Mouse (Mus musculus) neural tube, embryonic 15.5 days (tissue): Measurements from ENCODE around the gene Kiss1r. TPM values are rescaled to one million over a fixed set of nuclear protein-coding genes. Genes with fewer than 3 reads are reported as not detected.

Source experiments
- ATAC-seq: fragments of 200-750 bp; cut with Nextera tagmentation; 2 replicates; pipeline ENCODE4 v1.8.0; 2017; ENCODE audit warnings: mild to moderate bottlenecking, moderate TSS enrichment, moderate library complexity; ENCODE audit not compliant: low FRiP score
- H3K27ac ChIP-seq: fragments of 300-500 bp; sonication (generic); replicated peaks from 2 replicates; pipeline ENCODE4 v1.5.1; 2015; ENCODE audit warnings: mild to moderate bottlenecking, inconsistent platforms
- H3K27me3 ChIP-seq: fragments of 300-500 bp; sonication (generic); replicated peaks from 2 replicates; pipeline ENCODE4 v1.6.1; 2015; ENCODE audit warnings: inconsistent platforms
- H3K36me3 ChIP-seq: fragments of 300-500 bp; sonication (generic); 2 replicates; pipeline ENCODE4 v1.6.1; 2015; ENCODE audit warnings: inconsistent platforms
- H3K4me1 ChIP-seq: fragments of 300-500 bp; sonication (generic); 2 replicates; pipeline ENCODE4 v1.6.1; 2015; ENCODE audit warnings: inconsistent platforms
- H3K4me2 ChIP-seq: fragments of 300-500 bp; sonication (generic); 2 replicates; pipeline ENCODE4 v1.6.1; 2015; ENCODE audit warnings: inconsistent platforms, mild to moderate bottlenecking, moderate library complexity
- H3K4me3 ChIP-seq: fragments of 300-500 bp; sonication (generic); replicated peaks from 2 replicates; pipeline ENCODE4 v1.5.1; 2015; ENCODE audit warnings: mild to moderate bottlenecking, inconsistent platforms
- H3K9ac ChIP-seq: fragments of 300-500 bp; sonication (generic); replicated peaks from 2 replicates; pipeline ENCODE4 v1.6.1; 2015; ENCODE audit warnings: mild to moderate bottlenecking, inconsistent platforms
- H3K9me3 ChIP-seq: fragments of 300-500 bp; sonication (generic); replicated peaks from 2 replicates; pipeline ENCODE4 v1.6.1; 2016; ENCODE audit warnings: inconsistent platforms
- WGBS: fragments of 180-500 bp; shearing (Covaris S2); methylation state at CpG from one replicate; pipeline ENCODE4 v1.1.7; 2015; ENCODE audit warnings: mixed read lengths; 5-methylcytosine and 5-hydroxymethylcytosine counted together
- polyA plus RNA-seq: library from polyadenylated mRNA; unstranded; fragments of >200 nt; fragmentation: Nextera tagmentation; extraction: Ambion mirVana; gene quantifications from 2 replicates; pipeline ENCODE4 v1.2.1, GENCODE M21; 2015

Gene Kiss1r
- polyA plus RNA-seq, 1 experiment from 2014 or later, result 2.8 TPM

GRCm38 (mm10) chr10:79917532-79918100 is 845 bp downstream of the Kiss1r start:
- Histone ChIP-seq H3K9ac (peak overlapping the region; percentile 98), H3K27ac (no peak overlapping the region), H3K9me3 (no peaks in the 10 kb centered on the region), H3K36me3 (0 out of 2 replicates have a peak, but pooled peaks cover under 1% of the 10 kb centered on the region), H3K27me3 (peaks cover 52% of the 10 kb centered on the region), H3K4me2 (peak overlapping the region; percentile 96), H3K4me1 (peaks cover 67% of the 10 kb centered on the region), H3K4me3 (peak overlapping the region; percentile 82)
- 61% methylated on average over 5 of the region's 5 CpGs for WGBS
- ATAC-seq, result no peak

GRCm38 (mm10) chr10:79918231-79919078 is 1.7 kb downstream of the Kiss1r start:
- 5% methylated on average over 33 of the region's 35 CpGs for WGBS
- H3K4me3 ChIP-seq, result peak overlapping the region; percentile 82; the same call in 1 of the 2 replicates
- peak overlapping the region; percentile 19 for H3K4me2 ChIP-seq
- no peak overlapping the region for H3K27ac ChIP-seq
- no peak for ATAC-seq
- no peak overlapping the region for H3K9ac ChIP-seq
- no peaks in the 10 kb centered on the region for H3K9me3 ChIP-seq
- H3K27me3 ChIP-seq, result peaks cover 60% of the 10 kb centered on the region
- H3K4me1 ChIP-seq, result peaks cover 67% of the 10 kb centered on the region
- H3K36me3 ChIP-seq, result no peaks in the 10 kb centered on the region

- no peak overlapping the region for H3K9ac ChIP-seq
- H3K4me1 ChIP-seq, result peaks cover 58% of the 10 kb centered on the region
- H3K27me3 ChIP-seq, result peaks cover 65% of the 10 kb centered on the region
- no peak for ATAC-seq
- WGBS, result 3% methylated on average over 21 of the region's 21 CpGs
- no peak overlapping the region for H3K27ac ChIP-seq
- peak overlapping the region; percentile 26; the same call in 1 of the 2 replicates for H3K4me2 ChIP-seq
- no peak overlapping the region for H3K4me3 ChIP-seq
- H3K36me3 ChIP-seq, result no peaks in the 10 kb centered on the region
- no peaks in the 10 kb centered on the region for H3K9me3 ChIP-seq
Observed at GRCm38 (mm10) chr10:79919251-79919849, 2.6 kb downstream of the Kiss1r start.

- H3K4me1 ChIP-seq, result peaks cover 49% of the 10 kb centered on the region
- 20% methylated on average over 26 of the region's 26 CpGs for WGBS
- H3K27ac ChIP-seq, result no peak overlapping the region
- H3K9me3 ChIP-seq, result no peaks in the 10 kb centered on the region
- ATAC-seq, result no peak
- H3K9ac ChIP-seq, result no peak overlapping the region
- H3K4me2 ChIP-seq, result peak overlapping the region; percentile 60
- H3K4me3 ChIP-seq, result peak overlapping the region; percentile 34
- no peaks in the 10 kb centered on the region for H3K36me3 ChIP-seq
- peaks cover 65% of the 10 kb centered on the region for H3K27me3 ChIP-seq
Observed at GRCm38 (mm10) chr10:79920056-79920890, 3.5 kb downstream of the Kiss1r start.

- Histone ChIP-seq H3K9me3 (no peaks in the 10 kb centered on the region), H3K4me1 (peaks cover 48% of the 10 kb centered on the region), H3K9ac (peak within 1 kb of the TSS; percentile 34), H3K4me2 (peak within 1 kb of the TSS; percentile 60), H3K36me3 (no peaks in the 10 kb centered on the region), H3K27ac (no peak within 1 kb of the TSS), H3K4me3 (peak within 1 kb of the TSS; percentile 34), H3K27me3 (peaks cover 65% of the 10 kb centered on the region)
- ATAC-seq, result no peak
- 4% methylated on average over 41 of the region's 41 CpGs for WGBS
Observed at GRCm38 (mm10) chr10:79920958-79921535, 4.3 kb downstream of the Kiss1r start, which contains the start of gene R3hdm4. TSS of gene R3hdm4 (minus strand) at chr10:79921208.

GRCm38 (mm10) chr10:79921572-79921971 is 4.8 kb downstream of the Kiss1r start:
- peak overlapping the region; percentile 34 for H3K9ac ChIP-seq
- peak overlapping the region; percentile 34 for H3K4me3 ChIP-seq
- peaks cover 50% of the 10 kb centered on the region for H3K4me1 ChIP-seq
- peaks cover 65% of the 10 kb centered on the region for H3K27me3 ChIP-seq
- H3K36me3 ChIP-seq, result no peaks in the 10 kb centered on the region
- H3K9me3 ChIP-seq, result no peaks in the 10 kb centered on the region
- no peak overlapping the region for H3K27ac ChIP-seq
- H3K4me2 ChIP-seq, result peak overlapping the region; percentile 60
- no peak for ATAC-seq
- under 1% methylated on average over 34 of the region's 34 CpGs for WGBS

- Histone ChIP-seq H3K9ac (no peak overlapping the region), H3K4me1 (peaks cover 53% of the 10 kb centered on the region), H3K4me3 (peak overlapping the region; percentile 8; the same call in 1 of the 2 replicates), H3K9me3 (no peaks in the 10 kb centered on the region), H3K27me3 (peaks cover 38% of the 10 kb centered on the region), H3K27ac (peak overlapping the region; percentile 94; the same call in 1 of the 2 replicates), H3K4me2 (peak overlapping the region; percentile 88), H3K36me3 (no peaks in the 10 kb centered on the region)
- WGBS, result 11% methylated on average over 29 of the region's 29 CpGs
- no peak for ATAC-seq
Observed at GRCm38 (mm10) chr10:79924998-79925784, 8.4 kb downstream of the Kiss1r start.

GRCm38 (mm10) chr10:79925785-79926490 is 9.2 kb downstream of the Kiss1r start:
- Histone ChIP-seq H3K4me2 (peak overlapping the region; percentile 88), H3K27me3 (peaks cover 30% of the 10 kb centered on the region), H3K27ac (peak overlapping the region; percentile 94), H3K9me3 (no peaks in the 10 kb centered on the region), H3K4me3 (peak overlapping the region; percentile 97), H3K4me1 (peaks cover 53% of the 10 kb centered on the region), H3K9ac (peak overlapping the region; percentile 94), H3K36me3 (no peaks in the 10 kb centered on the region)
- 13% methylated on average over 15 of the region's 15 CpGs for WGBS
- ATAC-seq, result no peak

GRCm38 (mm10) chr10:79926491-79927323 is 9.9 kb downstream of the Kiss1r start, which contains the start of gene Arid3a:
TSS of gene Arid3a (plus strand) at chr10:79927043.
- Histone ChIP-seq H3K9me3 (no peaks in the 10 kb centered on the region), H3K27ac (peak within 1 kb of the TSS; percentile 94), H3K9ac (peak within 1 kb of the TSS; percentile 94), H3K4me3 (peak within 1 kb of the TSS; percentile 97), H3K36me3 (peaks cover under 1% of the 10 kb centered on the region), H3K27me3 (peaks cover 22% of the 10 kb centered on the region), H3K4me1 (peaks cover 48% of the 10 kb centered on the region), H3K4me2 (peak within 1 kb of the TSS; percentile 88)
- under 1% methylated on average over 63 of the region's 63 CpGs for WGBS
- ATAC-seq, result peak; percentile 72
